Mouse (Mus musculus): Measurements from ENCODE around the gene Gatd1. TPM values are rescaled to one million over a fixed set of nuclear protein-coding genes. Genes with fewer than 3 reads are reported as not detected.

Gene Gatd1
- total RNA-seq, 4 experiments from 2014 or later, result 6.5 to 9.8 (median 7.8) TPM

Other genes starting within 250 kb of the Gatd1 start
- gene Rnh1, start 241.3 kb downstream of the Gatd1 start, total RNA-seq (2022), result 10 to 100 TPM; 51.3 to 63.6 (median 53.6) TPM
- gene Hras, start 220.1 kb downstream of the Gatd1 start, total RNA-seq (2022), result 100 to 1,000 TPM; 112 to 158 (median 132) TPM
- 1 to 10 TPM; 1.4 to 2.5 (median 2.0) TPM for gene Lrrc56, start 220.0 kb downstream of the Gatd1 start, total RNA-seq (2022)
- gene Lmntd2, start 200.1 kb downstream of the Gatd1 start, total RNA-seq (2022), result not detected
- under 1 TPM in 2 of 4 experiments, not detected in 2; 0.38 to 0.56 TPM for gene Rassf7, start 198.3 kb downstream of the Gatd1 start, total RNA-seq (2022)
- gene Phrf1, start 185.4 kb downstream of the Gatd1 start, total RNA-seq (2022), result 10 to 100 TPM; 16.8 to 25.3 (median 19.4) TPM
- under 1 TPM; 0.27 to 0.80 (median 0.50) TPM for gene Irf7, start 147.7 kb downstream of the Gatd1 start, total RNA-seq (2022)
- gene Cdhr5, start 137.3 kb downstream of the Gatd1 start, total RNA-seq (2022), result not detected
- gene Sct, start 135.0 kb downstream of the Gatd1 start, total RNA-seq (2022), result not detected
- gene Drd4, start 122.1 kb downstream of the Gatd1 start, total RNA-seq (2022), result not detected
- gene Deaf1, start 86.4 kb downstream of the Gatd1 start, total RNA-seq (2022), result 10 to 100 TPM; 10.6 to 15.1 (median 12.7) TPM
- gene Tmem80, start 86.4 kb downstream of the Gatd1 start, total RNA-seq (2022), result 10 to 100 TPM in 3 of 4 experiments, 1 to 10 TPM in 1; 9.1 to 11.5 (median 11.3) TPM
- gene Eps8l2, start 75.3 kb downstream of the Gatd1 start, total RNA-seq (2022), result 1 to 10 TPM; 1.3 to 3.4 (median 2.2) TPM
- 10 to 100 TPM; 81.4 to 87.7 (median 84.4) TPM for gene Taldo1, start 21.9 kb downstream of the Gatd1 start, total RNA-seq (2022)
- under 1 TPM in 2 of 4 experiments, not detected in 2; 0.16 to 0.48 TPM for gene Cend1, start 15.4 kb upstream of the Gatd1 start, total RNA-seq (2022)
- 10 to 100 TPM; 14.5 to 19.5 (median 14.7) TPM for gene Slc25a22, start 23.8 kb upstream of the Gatd1 start, total RNA-seq (2022)
- under 1 TPM; 0.07 to 0.51 (median 0.19) TPM for gene Pidd1, start 29.9 kb upstream of the Gatd1 start, total RNA-seq (2022)
- 100 to 1,000 TPM; 719 to 844 (median 773) TPM for gene Rplp2, start 33.2 kb upstream of the Gatd1 start, total RNA-seq (2022)
- 100 to 1,000 TPM; 250 to 384 (median 284) TPM for gene Pnpla2, start 41.1 kb upstream of the Gatd1 start, total RNA-seq (2022)
- gene Cracr2b, start 47.0 kb upstream of the Gatd1 start, total RNA-seq (2022), result 10 to 100 TPM in 1 of 4 experiments, 1 to 10 TPM in 3; 3.3 to 11.4 (median 6.9) TPM
- gene Cd151, start 53.3 kb upstream of the Gatd1 start, total RNA-seq (2022), result 10 to 100 TPM; 78.2 to 98.0 (median 86.2) TPM
- 10 to 100 TPM; 57.4 to 68.5 (median 63.7) TPM for gene Polr2l, start 61.0 kb upstream of the Gatd1 start, total RNA-seq (2022)
- 10 to 100 TPM in 2 of 4 experiments, 1 to 10 TPM in 2; 8.1 to 15.1 (median 11.9) TPM for gene Tspan4, start 61.1 kb upstream of the Gatd1 start, total RNA-seq (2022)
- 10 to 100 TPM in 3 of 4 experiments, 1 to 10 TPM in 1; 9.2 to 14.9 (median 13.0) TPM for gene Chid1, start 125.7 kb upstream of the Gatd1 start, total RNA-seq (2022)
- gene Ap2a2, start 148.0 kb upstream of the Gatd1 start, total RNA-seq (2022), result 10 to 100 TPM; 54.7 to 64.8 (median 63.0) TPM
- gene Muc6, start 241.2 kb upstream of the Gatd1 start, total RNA-seq (2022), result not detected